Mouse (Mus musculus) ES-CJ7 (cell line): Measurements from ENCODE around the gene Sdr42e1.

Experiments
- DNase-seq: peaks from one replicate; pipeline ENCODE4 v3.0.0; 2011; ENCODE audit warnings: low read depth, low spot score

The Sdr42e1 gene

GRCm38 (mm10) chr8:117660358-117661031 lies 13.0 kb downstream of the Sdr42e1 start:
- DNase-seq, result no peak

GRCm38 (mm10) chr8:117658990-117659389 lies 14.5 kb downstream of the Sdr42e1 start:
- DNase-seq, result peak; percentile 26

GRCm38 (mm10) chr8:117652318-117652717 lies 21.2 kb downstream of the Sdr42e1 start:
- no peak for DNase-seq

- DNase-seq, result no peak
Measured at GRCm38 (mm10) chr8:117646440-117646839, 27.0 kb downstream of the Sdr42e1 start.

DNA sequence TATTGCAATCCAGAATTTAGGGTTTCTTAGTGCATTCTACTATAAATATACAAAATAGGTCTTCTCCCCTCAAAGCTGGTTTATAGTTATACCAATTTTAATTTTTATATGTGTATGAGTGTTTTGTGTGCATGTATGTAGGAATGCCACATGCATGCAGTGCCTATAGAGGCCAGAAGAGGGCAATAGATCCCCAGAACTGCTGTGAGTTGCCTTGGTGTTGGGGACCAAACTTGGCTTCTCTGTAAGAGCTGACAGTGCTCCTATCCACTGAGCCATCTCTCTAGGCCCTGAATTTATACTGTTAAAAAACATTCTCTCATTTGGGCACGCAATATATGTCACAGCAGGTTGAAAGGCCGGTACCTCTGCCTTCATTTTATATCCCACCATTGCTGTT lies 27.5 kb downstream of the Sdr42e1 start:
- peak; percentile 64 for DNase-seq

DNA sequence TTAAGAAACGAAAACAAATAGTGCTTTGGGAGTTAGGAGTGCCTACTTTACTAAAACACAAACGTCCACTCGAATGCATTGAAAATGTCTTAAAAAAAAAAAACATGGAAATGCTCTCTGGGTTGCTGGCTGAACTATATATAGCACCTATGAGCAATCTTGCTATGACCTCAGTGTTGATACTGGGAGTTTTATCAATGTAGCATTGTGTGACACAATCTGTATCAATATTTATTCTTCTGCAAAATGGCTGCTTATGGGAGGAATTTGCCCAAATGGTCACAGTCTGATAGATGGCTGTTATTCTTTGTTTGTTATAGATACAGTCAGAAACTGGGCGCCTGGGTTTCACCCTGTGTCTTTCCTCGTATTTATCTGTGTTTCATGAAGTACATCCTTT lies 28.0 kb downstream of the Sdr42e1 start:
- DNase-seq, result no peak

GRCm38 (mm10) chr8:117639631-117640030 lies 33.9 kb downstream of the Sdr42e1 start:
- peak; percentile 73 for DNase-seq

DNA sequence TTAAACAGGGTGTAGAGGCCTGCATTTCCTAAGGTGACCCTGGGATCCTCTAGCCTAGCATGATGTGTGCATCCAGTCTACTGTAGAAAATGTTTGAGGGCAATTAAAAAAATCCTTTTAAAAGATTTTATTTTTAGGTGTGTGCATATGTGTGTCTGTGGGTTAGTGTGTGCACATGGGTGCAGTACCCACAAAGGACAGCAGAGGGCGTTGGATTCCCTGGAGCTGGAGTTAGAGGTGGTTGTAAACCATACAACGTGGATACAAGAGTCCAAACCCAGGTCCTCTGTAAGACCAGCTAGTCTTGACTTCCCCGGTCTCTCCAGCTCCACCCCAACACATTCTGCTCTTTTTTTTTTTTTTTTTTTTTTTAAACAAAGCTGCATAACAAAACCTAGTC lies 36.0 kb downstream of the Sdr42e1 start:
- DNase-seq, result no peak

DNA sequence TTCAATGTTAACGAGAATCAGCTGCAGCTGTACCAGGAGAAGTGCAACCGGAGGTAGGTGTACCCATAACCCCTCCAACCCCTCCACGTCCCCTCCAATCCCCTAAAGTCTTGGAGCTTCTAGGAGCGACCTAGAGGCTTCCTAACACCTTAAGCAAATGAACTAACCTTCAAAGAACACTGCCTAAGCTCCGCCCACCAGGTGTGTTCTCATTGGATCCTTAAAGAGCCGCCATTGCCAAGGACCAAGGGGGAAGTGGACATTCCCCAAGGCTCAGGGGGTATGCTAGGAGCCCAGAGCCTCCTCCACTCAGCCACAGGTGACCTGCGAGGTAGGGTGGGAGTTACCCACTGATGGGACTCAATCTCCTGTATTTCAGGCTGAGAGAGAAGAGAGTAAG lies 39.1 kb downstream of the Sdr42e1 start:
- DNase-seq, result peak; percentile 29

GRCm38 (mm10) chr8:117632532-117632931 lies 41.0 kb downstream of the Sdr42e1 start:
- DNase-seq, result no peak

- no peak for DNase-seq
Measured at GRCm38 (mm10) chr8:117627096-117627495, 46.4 kb downstream of the Sdr42e1 start.

GRCm38 (mm10) chr8:117626040-117626838 lies 47.2 kb downstream of the Sdr42e1 start:
- DNase-seq, result peak; percentile 83

GRCm38 (mm10) chr8:117612861-117613260 lies 60.6 kb downstream of the Sdr42e1 start:
- peak; percentile 54 for DNase-seq
